Mouse (Mus musculus) ES-E14 (cell line): ENCODE results near the gene Diaph2. TPM values are rescaled to one million over a fixed set of nuclear protein-coding genes. Genes with fewer than 3 reads are reported as not detected.

Source experiments
- DNase-seq: peaks from one replicate; pipeline ENCODE4 v3.0.0-alpha.2; 2013; ENCODE audit warnings: low read depth, low spot score
- H3K27ac ChIP-seq: 2 replicates; pipeline ENCODE4 v1.5.1; 2012; ENCODE audit warnings: low read depth, mild to moderate bottlenecking, low read length, moderate library complexity, mixed read lengths; ENCODE audit not compliant: poor library complexity, insufficient read depth, severe bottlenecking
- H3K36me3 ChIP-seq: 2 replicates; pipeline ENCODE4 v1.6.1; 2012; ENCODE audit warnings: mild to moderate bottlenecking, low read length, moderate library complexity, mixed read lengths; ENCODE audit not compliant: control insufficient read depth, poor library complexity, insufficient read depth, severe bottlenecking
- H3K4me1 ChIP-seq, 2 experiments: fragments of 150-350 bp in 1 of 2; sonication (generic) in 1 of 2; 2 replicates each; pipeline ENCODE4 v1.6.1; 2012; ENCODE audit warnings: low read length in 2 of 2, mild to moderate bottlenecking in 1 of 2, mixed read lengths in 1 of 2; ENCODE audit not compliant: control insufficient read depth in 2 of 2, insufficient read depth in 2 of 2, poor library complexity in 1 of 2
- H3K4me3 ChIP-seq, 2 experiments: fragments of 150-350 bp in 1 of 2; sonication (generic) in 1 of 2; 2 replicates each; pipeline ENCODE4 v1.5.1; 2012; ENCODE audit warnings: low read length in 2 of 2, low read depth in 1 of 2, mild to moderate bottlenecking in 1 of 2, mixed read lengths in 1 of 2; ENCODE audit not compliant: insufficient read depth in 1 of 2, poor library complexity in 1 of 2, severe bottlenecking in 1 of 2
- H3K9ac ChIP-seq: 2 replicates; pipeline ENCODE4 v1.6.1; 2012; ENCODE audit warnings: low read depth, mild to moderate bottlenecking, low read length, mixed read lengths; ENCODE audit not compliant: poor library complexity, insufficient read depth, severe bottlenecking
- H3K9me3 ChIP-seq: fragments of 150-350 bp; sonication (generic); 2 replicates; pipeline ENCODE4 v1.6.1; 2012; ENCODE audit warnings: low read depth, mild to moderate bottlenecking, low read length; ENCODE audit not compliant: control insufficient read depth, insufficient read depth
- CHD2 ChIP-seq: IDR thresholded peaks from 2 replicates; pipeline ENCODE4 v1.6.1; 2014; ENCODE audit warnings: mild to moderate bottlenecking, low read depth, low read length, inconsistent platforms
- HCFC1 ChIP-seq: IDR thresholded peaks from 2 replicates; pipeline ENCODE4 v1.6.1; 2012; ENCODE audit warnings: low read length, inconsistent platforms, borderline replicate concordance; ENCODE audit not compliant: insufficient read depth
- MAFK ChIP-seq: IDR thresholded peaks from 2 replicates; pipeline ENCODE4 v1.6.1; 2014; ENCODE audit warnings: mild to moderate bottlenecking, low read depth, low read length, inconsistent platforms; ENCODE audit not compliant: insufficient read depth
- ZC3H11A ChIP-seq: IDR thresholded peaks from 2 replicates; pipeline ENCODE4 v1.6.1; 2012; ENCODE audit warnings: low read depth, mild to moderate bottlenecking, inconsistent platforms, low read length, borderline replicate concordance
- ZNF384 ChIP-seq: IDR thresholded peaks from 2 replicates; pipeline ENCODE4 v1.6.1; 2012; ENCODE audit warnings: low read depth, low read length, inconsistent platforms
- in situ Hi-C, 2 experiments: fragments of 600-800 bp; cut with MboI; formaldehyde crosslinking; loops; one replicate each; pipeline ENCODE4 v1.15.1; 2025; ENCODE audit warnings: low sequenced_read_pairs in 2 of 2, inconsistent platforms in 1 of 2; ENCODE audit not compliant: unreplicated experiment in 2 of 2
- total RNA-seq: library from RNA; depleted of rRNA; stranded (reverse); fragments of 300-350 nt; gene quantifications from 2 replicates; pipeline ENCODE4 v1.2.3, GENCODE M21; 2012

The Diaph2 gene
- total RNA-seq, 1 experiment, result 5.8 TPM

GRCm38 (mm10) chrX:129831903-129832302, 82.4 kb downstream of the Diaph2 start:
- Histone ChIP-seq H3K4me3 (no peak overlapping the region), H3K4me1 (no peaks in the 10 kb centered on the region), H3K9ac (no peak overlapping the region), H3K36me3 (no peaks in the 10 kb centered on the region), H3K27ac (no peak overlapping the region), H3K9me3 (no peaks in the 10 kb centered on the region)
- in situ Hi-C loops, result no loop called here
- DNase-seq, result no peak
- no peak for TF ChIP-seq ZNF384
- TF ChIP-seq MAFK, result no peak
- TF ChIP-seq HCFC1, result no peak
- no peak for TF ChIP-seq ZC3H11A
- no peak for TF ChIP-seq CHD2

GRCm38 (mm10) chrX:129833887-129834286, 84.3 kb downstream of the Diaph2 start:
- no peak for DNase-seq
- in situ Hi-C loops, result no loop called here
- TF ChIP-seq MAFK (no peak), CHD2 (no peak), HCFC1 (no peak), ZC3H11A (no peak), ZNF384 (no peak)
- no peak overlapping the region for H3K9ac ChIP-seq
- H3K27ac ChIP-seq, result no peak overlapping the region
- no peaks in the 10 kb centered on the region for H3K9me3 ChIP-seq
- H3K4me3 ChIP-seq, result no peak overlapping the region
- no peaks in the 10 kb centered on the region for H3K4me1 ChIP-seq
- no peaks in the 10 kb centered on the region for H3K36me3 ChIP-seq

GRCm38 (mm10) chrX:129884465-129884864, 134.9 kb downstream of the Diaph2 start:
- Histone ChIP-seq H3K27ac (no peak overlapping the region), H3K4me1 (no peaks in the 10 kb centered on the region), H3K4me3 (no peak overlapping the region), H3K9ac (no peak overlapping the region), H3K9me3 (no peaks in the 10 kb centered on the region), H3K36me3 (no peaks in the 10 kb centered on the region)
- TF ChIP-seq ZC3H11A, result 0 out of 2 replicates have a peak, but pooled peaks have one; percentile 26
- TF ChIP-seq ZNF384, result no peak
- in situ Hi-C loops, result no loop called here
- DNase-seq, result peak; percentile 24

GRCm38 (mm10) chrX:129925806-129926205, 176.3 kb downstream of the Diaph2 start:
- no peak overlapping the region for H3K4me3 ChIP-seq
- H3K9ac ChIP-seq, result no peak overlapping the region
- H3K27ac ChIP-seq, result no peak overlapping the region
- no peaks in the 10 kb centered on the region for H3K36me3 ChIP-seq
- no peaks in the 10 kb centered on the region for H3K9me3 ChIP-seq
- in situ Hi-C loops, result no loop called here
- DNase-seq, result peak; percentile 9
- no peaks in the 10 kb centered on the region; a peak in 1 of 4 replicates for H3K4me1 ChIP-seq
- no peak for TF ChIP-seq HCFC1
- no peak for TF ChIP-seq CHD2
- TF ChIP-seq MAFK, result no peak
- no peak for TF ChIP-seq ZNF384
- no peak for TF ChIP-seq ZC3H11A

- TF ChIP-seq CHD2 (no peak), MAFK (no peak), HCFC1 (no peak), ZNF384 (no peak), ZC3H11A (no peak)
- Histone ChIP-seq H3K9me3 (no peaks in the 10 kb centered on the region), H3K9ac (no peak overlapping the region), H3K36me3 (peaks cover 2% of the 10 kb centered on the region; the same call in 1 of the 2 replicates), H3K4me3 (no peak overlapping the region), H3K4me1 (no peaks in the 10 kb centered on the region), H3K27ac (no peak overlapping the region)
- in situ Hi-C loops, result no loop called here
- no peak for DNase-seq
These were observed 225.3 kb downstream of the Diaph2 start for GRCm38 (mm10) chrX:129974816-129975215.
